Mouse (Mus musculus) CH12.LX (cell line): ENCODE data around the gene Cadm1. TPM values are rescaled to one million over a fixed set of nuclear protein-coding genes. Genes with fewer than 3 reads are reported as not detected.

Experiments used
- DNase-seq: peaks from one replicate; pipeline ENCODE4 v3.0.0-alpha.2; 2013; ENCODE audit errors: extremely low read depth
- H3K27ac ChIP-seq: 2 replicates; pipeline ENCODE4 v1.5.1; 2012; ENCODE audit warnings: low read depth, mild to moderate bottlenecking, control low read depth, moderate library complexity; ENCODE audit not compliant: insufficient read depth
- H3K27me3 ChIP-seq: replicated peaks from 2 replicates; pipeline ENCODE3; 2012; ENCODE audit warnings: inconsistent platforms
- H3K36me3 ChIP-seq, 2 experiments: replicated peaks in 1 of 2; 2 replicates each; pipeline versions ENCODE3 to v1.6.1; 2012; ENCODE audit warnings: inconsistent platforms in 1 of 2, low read length in 1 of 2, mild to moderate bottlenecking in 1 of 2, mixed read lengths in 1 of 2, moderate library complexity in 1 of 2; ENCODE audit not compliant: control insufficient read depth in 1 of 2, insufficient read depth in 1 of 2
- H3K4me1 ChIP-seq, 2 experiments: 2 replicates each; pipeline ENCODE4 v1.6.1; 2012; ENCODE audit warnings: inconsistent platforms in 1 of 2, moderate library complexity in 1 of 2; ENCODE audit not compliant: insufficient read depth in 2 of 2, control insufficient read depth in 1 of 2
- H3K4me2 ChIP-seq: 2 replicates; pipeline ENCODE4 v1.6.1; 2012; ENCODE audit warnings: low read depth, mild to moderate bottlenecking, control low read depth; ENCODE audit not compliant: poor library complexity, insufficient read depth, severe bottlenecking
- H3K4me3 ChIP-seq, 3 experiments: fragments of 150-350 bp in 1 of 3; sonication (generic) in 1 of 3; replicated peaks in 1 of 3; 2 replicates each; pipeline versions ENCODE3 to v1.5.1; 2011 to 2012; ENCODE audit warnings: low read depth in 2 of 3, low read length in 2 of 3, mild to moderate bottlenecking in 2 of 3, moderate library complexity in 2 of 3, control low read depth in 1 of 3, improper control_type of control experiment in 1 of 3, inconsistent platforms in 1 of 3, mixed read lengths in 1 of 3; ENCODE audit not compliant: poor library complexity in 1 of 3
- H3K79me2 ChIP-seq: replicated peaks from 2 replicates; pipeline ENCODE4 v1.6.1; 2012; ENCODE audit warnings: mild to moderate bottlenecking, moderate library complexity; ENCODE audit not compliant: control insufficient read depth, poor library complexity, insufficient read depth, severe bottlenecking; ENCODE audit errors: extremely low read depth
- H3K9ac ChIP-seq: 2 replicates; pipeline ENCODE4 v1.6.1; 2012; ENCODE audit warnings: low read depth, mild to moderate bottlenecking, control low read depth, moderate library complexity; ENCODE audit not compliant: insufficient read depth
- H3K9me3 ChIP-seq: replicated peaks from 2 replicates; pipeline ENCODE3; 2012; ENCODE audit warnings: low read length, inconsistent platforms, mixed read lengths
- CHD1 ChIP-seq: IDR thresholded peaks from 2 replicates; pipeline ENCODE4 v1.6.1; 2012; ENCODE audit warnings: low read depth, low read length, improper control_type of control experiment, inconsistent platforms
- CTCF ChIP-seq, 2 experiments: IDR thresholded peaks in 1 of 2; conservative IDR thresholded peaks in 1 of 2; 2 replicates each; pipeline ENCODE4 v1.5.1; 2011 to 2012; ENCODE audit warnings: low read depth in 2 of 2, low read length in 2 of 2, improper control_type of control experiment in 1 of 2, inconsistent platforms in 1 of 2, mild to moderate bottlenecking in 1 of 2, moderate library complexity in 1 of 2
- E2F4 ChIP-seq: IDR thresholded peaks from 2 replicates; pipeline ENCODE4 v1.6.1; 2011; ENCODE audit warnings: low read depth, low read length, improper control_type of control experiment; ENCODE audit not compliant: insufficient replicate concordance
- ETS1 ChIP-seq: conservative IDR thresholded peaks from 2 replicates; pipeline ENCODE4 v1.6.1; 2012; ENCODE audit warnings: low read depth, mild to moderate bottlenecking, inconsistent platforms, low read length, improper control_type of control experiment, moderate library complexity
- HCFC1 ChIP-seq: IDR thresholded peaks from 2 replicates; pipeline ENCODE4 v1.6.1; 2012; ENCODE audit warnings: low read depth, mild to moderate bottlenecking, inconsistent platforms, low read length, improper control_type of control experiment
- MAFK ChIP-seq: IDR thresholded peaks from 2 replicates; pipeline ENCODE4 v1.6.1; 2011; ENCODE audit warnings: low read length, improper control_type of control experiment; ENCODE audit not compliant: insufficient replicate concordance
- MAZ ChIP-seq: IDR thresholded peaks from 2 replicates; pipeline ENCODE4 v1.6.1; 2012; ENCODE audit warnings: low read depth, mild to moderate bottlenecking, inconsistent platforms, low read length, improper control_type of control experiment, moderate library complexity
- MXI1 ChIP-seq: IDR thresholded peaks from 2 replicates; pipeline ENCODE4 v1.6.1; 2011; ENCODE audit warnings: mild to moderate bottlenecking, low read depth, low read length, improper control_type of control experiment
- NELFE ChIP-seq: IDR thresholded peaks from 2 replicates; pipeline ENCODE4 v1.6.1; 2011; ENCODE audit warnings: low read depth, low read length, improper control_type of control experiment
- NRF1 ChIP-seq: IDR thresholded peaks from 2 replicates; pipeline ENCODE4 v1.6.1; 2014; ENCODE audit warnings: low read depth, mild to moderate bottlenecking, inconsistent platforms, low read length, improper control_type of control experiment, moderate library complexity
- PAX5 ChIP-seq: IDR thresholded peaks from 2 replicates; pipeline ENCODE4 v1.6.1; 2012; ENCODE audit warnings: low read length, inconsistent platforms, mixed read lengths
- POLR2AphosphoS2 ChIP-seq: IDR thresholded peaks from 2 replicates; pipeline ENCODE4 v1.6.1; 2011; ENCODE audit warnings: low read depth, low read length, improper control_type of control experiment
- RAD21 ChIP-seq: IDR thresholded peaks from 2 replicates; pipeline ENCODE4 v1.6.1; 2011; ENCODE audit warnings: low read depth, mild to moderate bottlenecking, low read length, improper control_type of control experiment, moderate library complexity
- SIN3A ChIP-seq: IDR thresholded peaks from 2 replicates; pipeline ENCODE4 v1.6.1; 2012; ENCODE audit warnings: low read length, improper control_type of control experiment, inconsistent platforms
- UBTF ChIP-seq: IDR thresholded peaks from 2 replicates; pipeline ENCODE4 v1.6.1; 2012; ENCODE audit warnings: low read depth, mild to moderate bottlenecking, inconsistent platforms, low read length, improper control_type of control experiment, moderate library complexity
- ZC3H11A ChIP-seq: IDR thresholded peaks from 2 replicates; pipeline ENCODE4 v1.6.1; 2012; ENCODE audit warnings: low read depth, mild to moderate bottlenecking, inconsistent platforms, low read length, improper control_type of control experiment
- dilution Hi-C: fragments of 300-500 bp; cut with MboI; formaldehyde crosslinking; loops from 2 replicates; pipeline ENCODE4 v1.14.3; 2020; ENCODE audit warnings: low sequenced_read_pairs; ENCODE audit not compliant: extremely low pct_unique_long_range_greater_than_20kb, extremely low pct_ligation_motif_present
- in situ Hi-C: fragments of 300-500 bp; cut with MboI; formaldehyde crosslinking; loops from 3 replicates; pipeline ENCODE4 v1.14.3; 2019; ENCODE audit warnings: low sequenced_read_pairs, low pct_ligation_motif_present, low pct_unique_long_range_greater_than_20kb, mixed read lengths
- polyA plus RNA-seq: library from polyadenylated mRNA; unstranded; fragments of >175 nt; gene quantifications from 2 replicates; pipeline ENCODE4 v1.2.1, GENCODE M21; 2012; ENCODE audit warnings: low read depth; ENCODE audit not compliant: insufficient read length
- total RNA-seq, 2 experiments: library from RNA; depleted of rRNA; stranded (reverse); fragments of 300-350 nt in 1 of 2; fragments of >200 nt in 1 of 2; gene quantifications; 2 replicates each; pipeline ENCODE4 v1.2.3; 2012 to 2014

Cadm1 gene
- total and polyA plus RNA-seq, 3 experiments, result not detected

DNA sequence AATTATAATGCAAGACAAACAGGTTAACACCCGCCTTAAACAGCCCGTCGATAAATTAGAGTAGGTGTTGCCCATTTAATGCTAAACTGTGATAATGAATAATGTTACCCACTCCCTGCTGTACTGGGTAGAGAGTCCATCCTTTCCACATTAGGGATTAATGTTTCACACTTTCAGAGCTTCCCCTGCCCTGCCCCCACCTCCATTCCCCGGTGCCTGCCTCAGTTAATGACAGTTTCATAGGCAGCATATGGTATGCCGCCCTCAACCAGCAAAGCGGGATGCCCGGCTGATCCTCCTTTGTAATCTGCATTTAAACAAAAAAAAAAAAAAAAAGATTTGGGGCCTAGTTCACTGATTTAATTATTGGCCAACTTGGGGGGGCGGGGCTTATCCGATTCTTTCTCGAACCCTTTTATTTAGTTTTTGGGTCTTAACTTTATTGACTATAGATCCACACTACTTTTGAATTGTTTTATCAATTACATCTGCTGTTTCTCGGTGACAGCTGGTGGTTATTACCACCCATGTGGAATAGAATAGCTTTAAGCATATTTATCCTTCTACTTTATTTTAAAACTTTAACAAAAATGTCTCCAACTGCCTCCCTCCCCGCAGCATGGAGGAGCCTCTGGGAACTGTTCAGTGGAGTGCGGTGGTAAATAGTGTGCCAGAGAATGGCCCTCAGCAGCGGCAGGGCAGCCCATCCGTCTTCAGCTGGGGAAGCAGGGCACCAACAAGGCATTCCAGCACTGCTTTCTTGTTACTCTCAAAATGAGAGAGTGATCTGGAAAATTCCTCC lies 309.1 kb downstream of the Cadm1 start:
- Histone ChIP-seq H3K27ac (no peak overlapping the region), H3K4me2 (no peak overlapping the region), H3K27me3 (no peaks in the 10 kb centered on the region), H3K4me1 (no peaks in the 10 kb centered on the region), H3K9me3 (peaks cover 43% of the 10 kb centered on the region), H3K79me2 (no peaks in the 10 kb centered on the region), H3K36me3 (no peaks in the 10 kb centered on the region), H3K9ac (no peak overlapping the region), H3K4me3 (no peak overlapping the region)
- in situ Hi-C loops (no loop called here), dilution Hi-C loops (no loop called here)
- DNase-seq, result no peak
- TF ChIP-seq POLR2AphosphoS2 (no peak), CTCF (conservative IDR thresholded peaks at IDR 0.05 in 1 of 2, IDR thresholded peaks at IDR 0.05 in 1 of 2; ENCODE audit: low read depth in 2 of 2, low read length in 2 of 2) (no peak), NELFE (no peak), NRF1 (no peak), ETS1 (no peak), HCFC1 (no peak)

DNA sequence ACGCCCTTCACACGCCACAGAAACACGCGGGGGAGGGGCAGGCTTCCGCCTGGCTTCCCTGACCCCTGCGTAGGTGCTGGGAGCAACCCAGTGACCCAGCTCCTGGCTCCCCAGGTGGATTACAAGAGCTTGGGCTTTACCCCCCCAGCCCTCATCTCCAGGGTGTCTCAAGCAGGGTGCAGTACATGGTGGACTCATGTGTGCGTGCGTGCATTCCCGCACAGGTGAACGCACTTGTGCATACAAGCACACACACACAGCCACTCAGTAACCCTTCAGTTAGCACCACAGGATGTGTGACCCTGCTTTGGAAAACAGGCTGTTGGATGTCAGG lies 309.7 kb downstream of the Cadm1 start:
- H3K4me1 ChIP-seq, result no peaks in the 10 kb centered on the region
- H3K4me3 ChIP-seq, result no peak overlapping the region
- H3K9me3 ChIP-seq, result peaks cover 48% of the 10 kb centered on the region
- H3K36me3 ChIP-seq, result no peaks in the 10 kb centered on the region
- no peak overlapping the region for H3K4me2 ChIP-seq
- dilution Hi-C loops (no loop called here), in situ Hi-C loops (no loop called here)
- no peak for DNase-seq
- no peak overlapping the region for H3K27ac ChIP-seq
- no peak overlapping the region for H3K9ac ChIP-seq
- TF ChIP-seq CHD1, result no peak
- no peak for TF ChIP-seq HCFC1
- no peak for TF ChIP-seq ZC3H11A
- TF ChIP-seq MAFK, result no peak
- TF ChIP-seq MXI1, result no peak
- TF ChIP-seq RAD21, result no peak
- TF ChIP-seq PAX5, result no peak
- TF ChIP-seq MAZ, result no peak
- no peak for TF ChIP-seq SIN3A
- no peak for TF ChIP-seq E2F4
- TF ChIP-seq UBTF, result no peak
- no peaks in the 10 kb centered on the region for H3K27me3 ChIP-seq
- H3K79me2 ChIP-seq, result no peaks in the 10 kb centered on the region
